Mouse (Mus musculus) ES-E14 (cell line): Measurements from ENCODE around the gene Bcas3.

ENCODE experiments used
- CHD2 ChIP-seq: IDR thresholded peaks from 2 replicates; pipeline ENCODE4 v1.6.1; 2014; ENCODE audit warnings: mild to moderate bottlenecking, low read depth, low read length, inconsistent platforms
- ZC3H11A ChIP-seq: IDR thresholded peaks from 2 replicates; pipeline ENCODE4 v1.6.1; 2012; ENCODE audit warnings: low read depth, mild to moderate bottlenecking, inconsistent platforms, low read length, borderline replicate concordance
- ZNF384 ChIP-seq: IDR thresholded peaks from 2 replicates; pipeline ENCODE4 v1.6.1; 2012; ENCODE audit warnings: low read depth, low read length, inconsistent platforms

GRCm38 (mm10) chr11:85840031-85840802, 487.2 kb downstream of the Bcas3 start:
- no peak for TF ChIP-seq ZNF384
- no peak for TF ChIP-seq CHD2
- no peak for TF ChIP-seq ZC3H11A
